Mouse (Mus musculus) bone marrow macrophage, adult 2 months (primary cell): Measurements from ENCODE around the gene 4933424G06Rik.

Experiments
- CTCF ChIP-seq: IDR thresholded peaks from 2 replicates; pipeline ENCODE4 v1.5.1; 2012; ENCODE audit warnings: low read depth, mild to moderate bottlenecking, low read length, moderate library complexity
- POLR2A ChIP-seq: IDR thresholded peaks from 2 replicates; pipeline ENCODE4 v1.6.1; 2012; ENCODE audit warnings: mild to moderate bottlenecking, low read depth, low read length, borderline replicate concordance

GRCm38 (mm10) chr1:36785238-36785641 lies 75.3 kb downstream of the 4933424G06Rik start:
- TF ChIP-seq CTCF (no peak), POLR2A (no peak)
